Mouse (Mus musculus) liver, adult (tissue): ENCODE data around the gene Slfn5.

ENCODE experiments used
- GATA4 ChIP-seq: IDR thresholded peaks from 2 replicates; pipeline ENCODE4 v1.6.1; 2014; ENCODE audit warnings: mild to moderate bottlenecking, low read length; ENCODE audit not compliant: insufficient replicate concordance

The Slfn5 gene

DNA sequence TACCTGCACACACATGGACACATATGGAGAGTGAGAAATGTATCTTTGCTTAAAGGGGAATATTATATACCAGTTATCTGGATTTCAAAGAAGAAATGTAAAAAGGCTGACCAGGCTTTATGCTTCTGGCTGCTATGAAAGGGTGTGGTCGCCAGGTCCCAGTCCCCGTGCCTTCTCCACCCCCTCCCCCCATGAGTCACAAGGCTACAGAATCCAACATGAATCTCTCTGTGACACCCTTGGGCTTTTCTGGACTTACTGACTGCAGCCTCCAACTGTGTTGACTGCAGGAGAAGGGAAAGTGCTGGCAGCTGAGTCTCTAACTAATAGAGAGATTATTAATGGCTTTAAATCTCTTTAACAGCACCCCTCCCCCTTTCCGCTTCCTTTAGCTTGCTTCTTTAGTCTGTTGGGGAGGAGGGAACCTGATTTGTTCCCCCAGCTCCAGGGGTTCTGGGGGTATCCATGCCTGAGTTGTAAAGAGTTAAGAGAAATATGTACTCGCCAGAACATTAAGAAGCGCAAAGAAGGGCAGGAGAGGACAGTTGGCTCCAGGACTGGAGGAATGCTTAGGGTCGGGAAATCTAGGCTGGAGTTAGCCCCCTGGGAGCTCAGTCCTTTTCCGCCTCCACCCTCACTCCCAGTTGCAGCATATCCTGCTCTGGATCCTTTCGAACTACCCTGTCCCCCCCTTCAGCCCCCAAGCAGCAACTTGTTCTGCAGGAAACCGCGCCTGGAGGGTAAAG is at the start of gene Slfn5:
Gene Slfn5, plus strand, starts transcription at position 614 of the 746 bp plus-strand sequence.
- TF ChIP-seq GATA4 = peak; percentile 16; the same call in 1 of the 2 replicates

DNA sequence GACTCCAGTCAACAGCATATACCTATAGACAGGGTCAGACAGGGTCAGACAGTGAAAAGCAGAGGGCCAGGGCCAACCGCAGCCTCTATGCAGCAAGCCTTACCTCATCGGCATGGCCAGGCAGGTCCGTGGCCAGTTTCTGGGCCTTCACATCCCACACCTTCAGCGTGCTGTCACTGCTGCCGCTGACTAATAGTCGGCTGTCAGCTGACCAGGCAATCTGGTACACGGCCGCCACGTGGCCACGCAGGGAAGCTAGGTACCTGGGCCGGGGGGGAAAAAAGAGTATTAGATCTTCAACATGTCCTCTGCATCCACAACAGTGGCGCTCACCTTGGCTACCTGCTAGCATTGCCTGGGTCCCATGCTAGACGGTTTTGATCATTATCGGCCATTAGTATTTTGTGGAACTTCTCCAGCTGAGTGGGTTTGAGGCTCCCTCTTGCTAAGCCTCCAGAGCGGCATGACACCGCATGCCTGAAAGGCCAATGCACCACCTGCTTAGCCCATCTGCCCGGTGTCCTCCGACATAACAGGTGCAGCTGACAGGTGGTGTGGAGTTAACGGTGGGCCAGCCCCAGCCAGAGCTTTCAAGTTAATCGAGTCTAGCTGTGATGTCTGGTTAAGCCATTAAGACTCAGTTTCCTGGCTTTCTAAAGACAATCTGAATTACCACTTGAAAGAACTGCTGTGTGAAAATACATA is 49.4 kb upstream of the Slfn5 start:
- TF ChIP-seq GATA4 = no peak

DNA sequence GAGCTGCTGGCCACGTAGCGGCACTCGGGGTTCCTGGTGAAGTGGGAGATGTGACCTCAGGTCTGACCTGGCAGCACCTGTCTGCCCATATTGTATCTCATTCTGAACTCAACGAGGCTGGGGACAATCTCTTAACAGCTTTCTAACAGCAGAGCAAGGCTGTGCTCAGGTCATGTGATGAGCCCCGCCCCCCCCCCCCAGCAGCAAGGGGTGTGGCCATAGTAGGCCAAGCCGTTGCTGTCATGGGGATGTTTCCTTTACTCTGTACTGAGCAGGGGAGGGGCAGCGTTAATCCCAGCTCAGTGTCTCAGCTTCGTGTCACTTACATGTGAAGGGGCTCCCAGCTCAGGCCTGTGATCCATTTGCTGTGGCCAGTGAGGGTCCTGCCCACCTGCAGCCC is 46.2 kb upstream of the Slfn5 start:
- TF ChIP-seq GATA4 = no peak

DNA sequence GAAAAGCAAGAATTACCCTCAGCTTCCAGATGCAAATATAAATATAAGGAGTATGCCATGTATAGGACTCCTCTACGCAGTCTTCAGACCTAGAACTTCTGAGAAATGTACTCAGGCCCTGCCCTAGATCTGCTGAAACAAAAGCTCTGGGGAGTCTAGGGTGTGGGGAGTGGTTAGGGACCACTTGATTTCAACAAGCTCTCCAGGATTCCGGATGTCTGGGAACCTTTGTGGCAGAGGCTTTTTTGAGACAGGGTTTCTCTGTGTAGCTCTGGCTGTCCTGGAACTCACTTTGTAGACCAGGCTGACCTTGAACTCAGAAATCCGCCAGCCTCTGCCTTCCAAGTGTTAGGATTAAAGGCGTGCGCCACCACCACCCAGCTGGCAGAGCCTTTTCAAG is 45.3 kb upstream of the Slfn5 start:
- TF ChIP-seq GATA4 = no peak

DNA sequence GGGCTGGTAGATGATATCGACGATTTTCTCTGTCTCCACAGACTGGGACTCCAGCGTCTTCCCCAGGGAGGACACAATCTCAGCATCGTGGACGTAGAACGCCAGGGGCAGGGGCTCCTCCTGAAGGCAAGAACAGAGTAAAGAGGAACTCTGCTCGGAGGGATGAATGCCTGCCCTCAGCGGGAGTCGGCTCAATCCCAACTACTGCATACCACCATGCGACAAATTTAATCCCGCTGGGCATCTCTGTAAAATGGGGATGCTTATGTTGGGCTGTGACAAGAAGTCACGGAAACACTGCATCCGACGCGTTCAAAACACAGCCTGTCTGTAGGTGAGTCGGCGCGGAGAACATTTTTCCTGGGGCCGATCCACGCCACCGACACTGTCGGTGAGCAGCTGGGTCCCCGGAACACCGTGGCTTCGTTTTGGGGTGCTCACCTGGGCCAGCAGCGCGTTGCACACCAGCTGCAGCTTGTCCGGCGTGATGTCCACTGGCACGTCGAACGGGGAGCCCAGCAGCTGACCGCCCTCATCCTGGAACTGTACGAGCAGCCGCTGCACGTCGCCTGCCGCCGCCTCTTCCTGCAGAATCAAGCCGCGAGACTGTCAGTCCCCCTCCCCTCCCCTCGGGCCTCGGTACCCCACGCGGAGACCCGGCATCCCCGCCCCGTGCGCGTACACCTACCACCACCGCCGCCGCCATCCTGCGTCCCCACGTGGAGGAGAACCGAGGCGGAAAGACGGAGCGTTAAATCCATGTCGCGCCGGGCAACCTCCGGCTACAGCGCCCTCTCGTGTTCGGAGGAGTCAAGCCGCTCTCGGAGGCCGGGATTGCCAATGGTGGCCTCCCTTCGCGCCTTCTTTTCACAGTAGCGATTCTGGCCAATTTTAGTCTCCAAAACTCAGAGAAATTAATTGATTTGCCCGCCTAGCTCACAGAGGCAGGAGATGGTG is 43.2 kb upstream of the Slfn5 start, which contains the start of gene Nle1:
Gene Nle1, minus strand, starts transcription at position 761 of the 957 bp plus-strand sequence.
- TF ChIP-seq GATA4 = no peak; the same call in 1 of the 2 replicates

DNA sequence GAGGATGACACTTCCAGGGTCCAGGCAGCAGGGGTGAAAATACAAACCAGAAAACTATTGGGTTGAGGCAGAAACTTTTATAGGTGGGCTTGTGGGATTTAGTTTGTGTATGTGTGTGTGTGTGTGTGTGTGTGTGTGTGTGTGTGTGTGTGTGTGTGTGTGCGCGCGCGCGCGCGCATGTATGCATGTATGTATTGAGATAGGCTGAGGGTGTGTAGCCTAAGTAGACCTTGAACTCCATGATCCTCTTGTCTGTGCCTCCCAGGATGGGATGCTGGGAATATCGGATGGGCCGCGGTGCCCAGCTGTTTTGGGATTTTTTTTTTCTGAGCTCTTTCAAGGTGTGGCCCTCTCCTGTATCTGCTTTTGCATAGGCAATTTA is 42.5 kb upstream of the Slfn5 start:
- TF ChIP-seq GATA4 = no peak

DNA sequence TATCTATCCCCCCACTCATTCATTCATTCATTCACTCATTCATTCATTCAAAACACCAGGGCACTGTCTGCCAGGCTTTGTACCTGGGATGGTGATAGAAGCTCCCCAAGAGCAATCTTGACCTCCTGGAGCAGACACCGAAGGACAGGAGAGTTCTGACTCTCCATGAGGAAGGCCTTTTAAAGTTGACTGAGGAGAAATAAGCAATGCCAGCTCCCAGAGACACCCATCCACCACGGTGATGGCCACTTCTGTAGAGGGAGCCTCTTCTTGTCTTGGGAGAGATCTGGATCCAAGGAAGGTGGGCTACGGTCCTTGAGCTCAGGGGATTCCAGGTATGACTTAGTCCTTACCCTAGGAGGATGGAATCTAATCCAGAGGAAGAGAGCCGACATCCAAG is 40.9 kb upstream of the Slfn5 start, which contains the start of gene Unc45b:
Gene Unc45b, plus strand, starts transcription at position 301 of the 400 bp plus-strand sequence.
- TF ChIP-seq GATA4 = no peak

DNA sequence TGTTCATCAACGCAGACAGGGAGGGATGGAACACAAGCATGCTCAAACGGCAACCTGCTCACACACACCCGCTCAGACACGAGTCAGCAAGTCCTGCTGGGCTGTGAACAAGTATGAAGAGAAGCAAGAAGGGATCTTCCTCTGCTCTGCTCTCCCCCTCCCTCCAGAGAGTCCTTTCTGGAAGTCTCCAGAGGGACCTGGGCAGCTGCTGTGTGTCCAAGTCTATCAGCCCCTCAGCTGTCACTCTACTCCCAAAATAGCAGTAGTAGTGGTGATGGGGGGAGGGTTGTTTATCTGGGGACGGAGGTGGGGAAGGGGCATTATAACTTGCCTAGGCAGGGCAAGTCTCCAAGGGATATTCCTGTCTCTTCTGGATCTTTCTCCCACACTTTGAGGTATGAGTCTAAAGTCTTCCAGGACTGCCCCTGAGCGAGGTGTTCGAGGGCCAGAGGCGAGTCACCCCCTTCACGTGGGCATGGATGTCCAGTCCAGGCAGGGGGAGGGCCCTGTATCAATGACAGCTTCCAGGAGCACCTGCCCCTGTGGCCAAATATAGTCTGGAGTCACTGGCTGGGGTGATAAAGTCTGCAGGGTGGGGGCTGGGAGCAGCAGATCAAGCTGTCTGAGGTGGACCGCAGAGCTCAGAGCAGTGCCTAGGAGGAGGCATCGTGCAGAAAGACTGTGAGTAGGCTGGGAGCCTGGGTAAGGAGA is 40.3 kb upstream of the Slfn5 start:
- no peak for TF ChIP-seq GATA4

DNA sequence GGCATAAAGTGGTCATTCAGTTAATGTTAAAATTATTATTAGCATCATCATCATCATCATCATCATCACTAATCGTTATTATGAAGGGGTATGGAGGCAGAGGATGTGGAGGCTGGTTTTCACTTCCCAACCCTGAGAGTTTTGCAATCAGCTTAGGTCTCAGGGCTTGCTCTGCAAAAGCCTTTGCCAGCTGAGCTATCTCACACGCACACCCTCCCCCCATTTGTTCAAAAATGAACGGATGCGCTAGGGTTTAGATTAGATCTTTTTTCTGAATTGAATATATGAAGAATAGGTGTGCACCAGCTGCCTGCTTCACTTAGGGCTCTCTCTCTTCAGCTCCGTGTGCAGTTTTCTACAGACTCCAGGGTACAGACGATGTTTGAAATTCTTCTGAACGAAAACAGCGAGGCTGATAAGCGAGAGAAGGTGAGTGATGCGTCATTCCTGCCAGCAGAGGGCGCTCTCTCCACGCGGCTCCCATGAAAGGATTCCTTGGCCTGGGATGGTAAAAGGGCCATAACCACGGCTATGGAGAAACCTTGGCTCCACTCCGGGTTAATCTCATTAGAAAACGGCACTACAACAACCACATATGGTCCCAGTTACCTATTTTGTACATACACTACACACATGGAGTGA is 36.3 kb upstream of the Slfn5 start:
- TF ChIP-seq GATA4 = no peak

DNA sequence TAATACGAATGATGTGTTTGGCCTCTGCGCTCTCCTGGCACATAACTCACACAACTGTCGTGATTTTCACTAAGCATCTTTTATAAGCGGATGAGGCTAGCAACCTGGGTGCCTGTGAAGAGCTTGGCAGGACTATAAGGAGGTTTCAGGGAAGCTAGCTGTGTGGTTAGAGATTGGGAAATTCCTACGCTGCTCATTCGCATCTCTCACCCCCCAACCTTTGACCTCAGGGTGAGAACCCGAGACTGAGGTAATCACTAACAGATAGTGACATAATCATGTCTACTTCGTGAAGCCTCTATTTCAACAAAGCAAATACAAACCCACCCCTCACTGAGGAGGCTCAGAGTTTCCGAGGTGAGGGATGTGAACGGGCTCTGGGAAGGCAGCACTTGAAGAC is 30.4 kb upstream of the Slfn5 start:
- no peak for TF ChIP-seq GATA4

DNA sequence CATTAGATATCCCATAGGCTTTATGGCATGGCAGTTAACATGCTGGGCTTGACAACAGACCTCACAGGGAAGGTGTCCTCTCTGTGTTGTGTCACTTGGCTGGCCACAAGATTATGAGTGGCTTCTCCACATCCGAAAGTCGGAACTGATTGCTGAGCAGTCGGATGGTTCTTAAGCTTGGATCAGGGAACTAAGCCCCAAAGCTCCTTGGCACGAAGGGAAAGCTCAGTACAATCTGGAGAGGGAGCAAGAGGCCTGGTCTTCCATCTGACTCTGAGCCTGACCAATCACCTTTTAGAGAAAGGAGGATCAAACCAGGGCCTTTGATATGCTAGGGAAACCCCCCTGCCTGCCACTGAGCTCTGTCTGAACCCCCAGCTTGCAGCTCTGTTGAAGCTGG is 29.5 kb upstream of the Slfn5 start:
- TF ChIP-seq GATA4 = no peak

DNA sequence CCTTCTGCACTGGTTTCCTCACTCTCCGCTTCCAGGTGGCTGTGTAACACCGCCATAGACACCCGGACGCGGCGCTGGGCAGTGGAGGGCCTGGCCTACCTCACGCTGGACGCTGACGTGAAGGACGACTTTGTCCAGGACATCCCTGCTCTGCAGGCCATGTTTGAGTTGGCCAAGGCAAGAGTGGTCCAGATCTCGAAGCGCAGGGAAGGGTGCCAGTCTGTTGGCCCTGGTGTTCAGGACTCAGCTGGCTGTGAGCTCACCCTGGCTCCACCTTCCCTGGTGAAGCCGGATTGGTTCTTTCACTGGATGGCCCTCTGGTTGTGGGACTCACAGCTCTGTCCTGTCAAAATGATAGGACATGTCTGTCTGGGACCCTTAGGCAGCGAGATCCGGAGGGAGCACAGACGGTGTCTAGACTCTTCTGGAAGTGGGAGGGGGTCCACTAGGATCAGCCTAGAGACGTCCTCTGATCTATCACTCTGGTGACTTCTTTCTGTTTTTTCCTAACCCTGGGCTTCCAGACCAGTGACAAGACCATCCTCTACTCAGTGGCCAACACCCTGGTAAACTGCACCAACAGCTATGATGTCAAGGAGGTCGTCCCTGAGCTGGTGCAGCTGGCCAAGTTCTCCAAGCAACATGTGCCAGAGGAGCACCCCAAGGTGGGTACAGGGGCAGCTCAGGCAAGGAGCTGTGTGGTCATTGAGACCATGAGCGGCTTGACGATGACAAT is 22.1 kb upstream of the Slfn5 start:
- TF ChIP-seq GATA4 = no peak

DNA sequence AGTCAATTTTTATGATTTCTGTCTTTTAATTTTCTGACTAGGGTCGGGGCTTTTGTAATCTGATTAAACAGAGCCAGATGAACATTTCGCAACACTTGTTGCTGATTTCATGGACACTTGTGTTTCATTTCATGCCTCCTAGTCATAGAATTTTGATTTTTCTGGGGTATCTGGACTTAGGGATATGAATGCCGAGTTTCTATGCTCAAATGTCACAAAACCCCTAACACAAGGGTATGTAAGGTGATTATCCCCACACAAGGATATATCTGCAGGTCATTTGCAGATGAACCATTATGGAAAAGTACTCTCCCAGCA is 21.6 kb upstream of the Slfn5 start:
- 0 out of 2 replicates have a peak, but pooled peaks have one; percentile 12 for TF ChIP-seq GATA4

DNA sequence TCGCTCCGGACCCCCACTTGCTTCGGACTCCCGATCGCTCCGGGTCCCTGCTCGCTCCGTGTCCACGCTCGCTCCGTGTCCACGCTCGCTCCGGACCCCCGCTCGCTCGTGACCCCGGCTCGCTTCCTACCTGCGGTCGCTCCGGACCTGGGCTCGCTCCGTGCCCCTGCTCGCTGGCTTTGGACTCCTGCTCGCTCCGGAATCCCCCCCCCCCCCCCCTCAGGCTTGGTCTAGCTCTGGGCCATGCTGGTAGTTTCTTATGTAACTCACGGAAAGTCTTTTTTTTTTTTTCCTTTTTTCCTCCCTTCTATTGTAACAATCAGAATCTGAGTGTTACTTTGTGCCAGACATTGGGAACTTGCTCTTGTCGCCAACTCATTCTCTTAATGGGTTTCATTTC is 18.0 kb upstream of the Slfn5 start:
- TF ChIP-seq GATA4 = no peak

DNA sequence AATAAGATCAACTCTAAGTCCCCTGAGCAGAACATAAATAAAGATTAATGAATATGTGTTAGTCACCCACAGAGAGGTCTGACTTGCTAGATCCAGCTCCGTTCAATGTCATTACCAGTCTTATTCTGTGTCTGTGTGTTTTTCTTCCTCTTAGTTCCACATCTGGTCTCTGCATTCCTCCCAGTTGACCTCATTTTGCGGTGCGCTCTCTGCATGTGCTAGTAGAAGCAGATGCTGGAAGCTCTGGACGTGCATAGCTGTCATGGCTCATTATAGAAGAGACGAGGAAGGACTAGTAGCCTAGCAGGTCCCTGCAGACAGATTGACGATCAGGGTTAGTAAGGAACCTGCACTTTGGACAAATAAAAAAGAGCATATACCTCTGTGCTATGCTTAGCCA is 7.8 kb upstream of the Slfn5 start:
- TF ChIP-seq GATA4 = no peak
